Mouse (Mus musculus) olfactory bulb, adult 2 months (tissue): Measurements from ENCODE around the gene Kcnk4.

Experiments
- CTCF ChIP-seq: fragments of 200-500 bp; IDR thresholded peaks from 2 replicates; pipeline ENCODE4 v1.5.1; 2012; ENCODE audit warnings: low read depth, mild to moderate bottlenecking, low read length, moderate library complexity; ENCODE audit not compliant: insufficient read depth
- POLR2A ChIP-seq: fragments of 200-500 bp; IDR thresholded peaks from 2 replicates; pipeline ENCODE4 v1.6.1; 2012; ENCODE audit warnings: mild to moderate bottlenecking, low read depth, low read length, moderate library complexity; ENCODE audit not compliant: insufficient read depth

GRCm38 (mm10) chr19:6904846-6905245 lies 29.5 kb downstream of the Kcnk4 start:
- TF ChIP-seq CTCF (no peak), POLR2A (no peak)
